Mouse (Mus musculus): Measurements from ENCODE around the gene Cap1. TPM values are rescaled to one million over a fixed set of nuclear protein-coding genes. Genes with fewer than 3 reads are reported as not detected.

Gene Cap1
- polyA plus RNA-seq, 1 experiment from 2014 or later: 58.6 TPM

- 98% methylated on average over 4 of the region's 4 CpGs for WGBS
- no peaks in the 10 kb centered on the region for H3K4me1 ChIP-seq
- H3K27me3 ChIP-seq: no peaks in the 10 kb centered on the region
- H3K27ac ChIP-seq (replicated peaks): no peak overlapping the region
- H3K4me2 ChIP-seq (replicated peaks): no peak overlapping the region
- H3K9ac ChIP-seq (replicated peaks): no peak overlapping the region
- no peaks in the 10 kb centered on the region for H3K9me3 ChIP-seq
- no peak for ATAC-seq (ENCODE audit: low FRiP score, low read depth)
- H3K4me3 ChIP-seq: no peak overlapping the region
- peaks cover 85% of the 10 kb centered on the region for H3K36me3 ChIP-seq
These were observed 24.0 kb downstream of the Cap1 start for GRCm38 (mm10) chr4:122861836-122862235.

- no peak overlapping the region for H3K4me2 ChIP-seq (replicated peaks)
- 82% methylated on average over 6 of the region's 6 CpGs for WGBS
- H3K27me3 ChIP-seq: no peaks in the 10 kb centered on the region
- no peak overlapping the region for H3K27ac ChIP-seq (replicated peaks)
- H3K9ac ChIP-seq (replicated peaks): no peak overlapping the region
- H3K36me3 ChIP-seq: peaks cover 85% of the 10 kb centered on the region
- H3K9me3 ChIP-seq: no peaks in the 10 kb centered on the region
- H3K4me3 ChIP-seq: no peak overlapping the region
- ATAC-seq (ENCODE audit: low FRiP score, low read depth): no peak
- no peaks in the 10 kb centered on the region for H3K4me1 ChIP-seq
These were observed 26.7 kb downstream of the Cap1 start for GRCm38 (mm10) chr4:122859096-122859674.

GRCm38 (mm10) chr4:122857909-122858308 lies 27.9 kb downstream of the Cap1 start:
- Histone ChIP-seq H3K4me3 (no peak overlapping the region), H3K4me1 (no peaks in the 10 kb centered on the region), H3K27me3 (no peaks in the 10 kb centered on the region), H3K4me2 (replicated peaks) (no peak overlapping the region), H3K9ac (replicated peaks) (no peak overlapping the region), H3K36me3 (peaks cover 82% of the 10 kb centered on the region), H3K9me3 (no peaks in the 10 kb centered on the region), H3K27ac (replicated peaks) (no peak overlapping the region)
- 50% methylated on average over 2 of the region's 2 CpGs for WGBS
- no peak for ATAC-seq (ENCODE audit: low FRiP score, low read depth)

GRCm38 (mm10) chr4:122854770-122855169 lies 31.1 kb downstream of the Cap1 start:
- no peaks in the 10 kb centered on the region for H3K4me1 ChIP-seq
- H3K4me2 ChIP-seq (replicated peaks): no peak overlapping the region
- H3K9ac ChIP-seq (replicated peaks): no peak overlapping the region
- no peaks in the 10 kb centered on the region for H3K27me3 ChIP-seq
- H3K27ac ChIP-seq (replicated peaks): no peak overlapping the region
- ATAC-seq (ENCODE audit: low FRiP score, low read depth): no peak
- no peak overlapping the region for H3K4me3 ChIP-seq
- peaks cover 81% of the 10 kb centered on the region for H3K36me3 ChIP-seq
- no peaks in the 10 kb centered on the region for H3K9me3 ChIP-seq
- WGBS: 83% methylated on average over 4 of the region's 4 CpGs

- WGBS: 74% methylated on average over 2 of the region's 2 CpGs
- no peak overlapping the region for H3K27ac ChIP-seq (replicated peaks)
- no peak overlapping the region for H3K4me3 ChIP-seq
- H3K36me3 ChIP-seq: peaks cover 80% of the 10 kb centered on the region
- no peak for ATAC-seq (ENCODE audit: low FRiP score, low read depth)
- no peaks in the 10 kb centered on the region for H3K4me1 ChIP-seq
- H3K9ac ChIP-seq (replicated peaks): no peak overlapping the region
- no peak overlapping the region for H3K4me2 ChIP-seq (replicated peaks)
- H3K27me3 ChIP-seq: no peaks in the 10 kb centered on the region
- no peaks in the 10 kb centered on the region for H3K9me3 ChIP-seq
These were observed 32.2 kb downstream of the Cap1 start for GRCm38 (mm10) chr4:122853691-122854090.

GRCm38 (mm10) chr4:122851535-122851934 lies 34.3 kb downstream of the Cap1 start:
- Histone ChIP-seq H3K36me3 (peaks cover 84% of the 10 kb centered on the region), H3K27me3 (no peaks in the 10 kb centered on the region), H3K9ac (replicated peaks) (no peak overlapping the region)

GRCm38 (mm10) chr4:122848150-122848621 lies 37.7 kb downstream of the Cap1 start:
- H3K36me3 ChIP-seq: peaks cover 78% of the 10 kb centered on the region
- no peak overlapping the region for H3K4me2 ChIP-seq (replicated peaks)
- H3K9me3 ChIP-seq: no peaks in the 10 kb centered on the region
- no peaks in the 10 kb centered on the region for H3K27me3 ChIP-seq
- no peak overlapping the region for H3K4me3 ChIP-seq
- no peak overlapping the region for H3K27ac ChIP-seq (replicated peaks)
- no peak overlapping the region for H3K9ac ChIP-seq (replicated peaks)
- no peaks in the 10 kb centered on the region for H3K4me1 ChIP-seq
- WGBS: 91% methylated on average over 13 of the region's 13 CpGs
- ATAC-seq (ENCODE audit: low FRiP score, low read depth): no peak

More at GRCm38 (mm10) chr4:122851535-122851934, 34.3 kb downstream of the Cap1 start:
- no peak overlapping the region for H3K27ac ChIP-seq (replicated peaks)
- H3K9me3 ChIP-seq: no peaks in the 10 kb centered on the region
- H3K4me3 ChIP-seq: no peak overlapping the region
- no peaks in the 10 kb centered on the region for H3K4me1 ChIP-seq
- no peak for ATAC-seq (ENCODE audit: low FRiP score, low read depth)
- H3K4me2 ChIP-seq (replicated peaks): no peak overlapping the region

GRCm38 (mm10) chr4:122838416-122838815 lies 47.4 kb downstream of the Cap1 start:
- H3K4me3 ChIP-seq: no peak overlapping the region
- H3K4me1 ChIP-seq: peaks cover 32% of the 10 kb centered on the region
- ATAC-seq (ENCODE audit: low FRiP score, low read depth): no peak
- WGBS: 88% methylated on average over 1 of the region's 1 CpGs
- H3K9me3 ChIP-seq: no peaks in the 10 kb centered on the region
- H3K9ac ChIP-seq (replicated peaks): no peak overlapping the region
- no peak overlapping the region for H3K4me2 ChIP-seq (replicated peaks)
- H3K27me3 ChIP-seq: no peaks in the 10 kb centered on the region
- H3K27ac ChIP-seq (replicated peaks): no peak overlapping the region
- peaks cover 20% of the 10 kb centered on the region for H3K36me3 ChIP-seq

GRCm38 (mm10) chr4:122837994-122838393 lies 47.9 kb downstream of the Cap1 start:
- no peaks in the 10 kb centered on the region for H3K27me3 ChIP-seq
- ATAC-seq (ENCODE audit: low FRiP score, low read depth): no peak
- H3K9me3 ChIP-seq: no peaks in the 10 kb centered on the region
- H3K27ac ChIP-seq (replicated peaks): no peak overlapping the region
- peaks cover 32% of the 10 kb centered on the region for H3K4me1 ChIP-seq
- WGBS: 57% methylated on average over 2 of the region's 2 CpGs
- H3K36me3 ChIP-seq: peaks cover 20% of the 10 kb centered on the region
- H3K4me2 ChIP-seq (replicated peaks): no peak overlapping the region
- no peak overlapping the region for H3K9ac ChIP-seq (replicated peaks)
- H3K4me3 ChIP-seq: no peak overlapping the region

GRCm38 (mm10) chr4:122837180-122837730 lies 48.6 kb downstream of the Cap1 start:
- Histone ChIP-seq H3K27me3 (no peaks in the 10 kb centered on the region), H3K9me3 (no peaks in the 10 kb centered on the region), H3K9ac (replicated peaks) (0 out of 2 replicates have a peak overlapping the region, but pooled peaks have one; percentile 80), H3K4me2 (replicated peaks) (peak overlapping the region; percentile 86), H3K27ac (replicated peaks) (no peak overlapping the region), H3K4me3 (peak overlapping the region; percentile 83; the same call in 1 of the 2 replicates), H3K4me1 (peaks cover 37% of the 10 kb centered on the region), H3K36me3 (peaks cover 16% of the 10 kb centered on the region)
- 69% methylated on average over 6 of the region's 6 CpGs for WGBS
- ATAC-seq (ENCODE audit: low FRiP score, low read depth): no peak

- H3K4me2 ChIP-seq (replicated peaks): peak overlapping the region; percentile 86
- H3K9ac ChIP-seq (replicated peaks): peak overlapping the region; percentile 80
- WGBS: 1% methylated on average over 7 of the region's 7 CpGs
- no peak; the same call in 1 of the 2 replicates for ATAC-seq (ENCODE audit: low FRiP score, low read depth)
- H3K27ac ChIP-seq (replicated peaks): peak overlapping the region; percentile 81
- H3K9me3 ChIP-seq: no peaks in the 10 kb centered on the region
- peaks cover 46% of the 10 kb centered on the region for H3K4me1 ChIP-seq
- H3K27me3 ChIP-seq: no peaks in the 10 kb centered on the region
- 0 out of 2 replicates have a peak, but pooled peaks cover 7% of the 10 kb centered on the region for H3K36me3 ChIP-seq
- H3K4me3 ChIP-seq: peak overlapping the region; percentile 83
These were observed 49.5 kb downstream of the Cap1 start for GRCm38 (mm10) chr4:122836403-122836775.

- Histone ChIP-seq H3K27ac (replicated peaks) (peak within 1 kb of the TSS; percentile 81), H3K9me3 (no peaks in the 10 kb centered on the region), H3K27me3 (no peaks in the 10 kb centered on the region), H3K4me3 (peak within 1 kb of the TSS; percentile 83), H3K9ac (replicated peaks) (peak within 1 kb of the TSS; percentile 80), H3K4me2 (replicated peaks) (peak within 1 kb of the TSS; percentile 86), H3K36me3 (0 out of 2 replicates have a peak, but pooled peaks cover 2% of the 10 kb centered on the region), H3K4me1 (peaks cover 47% of the 10 kb centered on the region)
- peak; percentile 87 for ATAC-seq (ENCODE audit: low FRiP score, low read depth)
- WGBS: 7% methylated on average over 31 of the region's 31 CpGs
These were observed 50.1 kb downstream of the Cap1 start, which contains the start of gene Ppt1 for GRCm38 (mm10) chr4:122835530-122836402. Gene Ppt1 (plus strand): TSS chr4:122836242.

Measured in midbrain, embryonic 12.5 days (tissue).